Mouse (Mus musculus): ENCODE measurements around the gene Rex1bd.
"Not testable (repeated sequence)": the region's sequence is repeated elsewhere in the genome, so short reads cannot be mapped to it uniquely, and the experiment has no call there.

Gene Rex1bd

DNA sequence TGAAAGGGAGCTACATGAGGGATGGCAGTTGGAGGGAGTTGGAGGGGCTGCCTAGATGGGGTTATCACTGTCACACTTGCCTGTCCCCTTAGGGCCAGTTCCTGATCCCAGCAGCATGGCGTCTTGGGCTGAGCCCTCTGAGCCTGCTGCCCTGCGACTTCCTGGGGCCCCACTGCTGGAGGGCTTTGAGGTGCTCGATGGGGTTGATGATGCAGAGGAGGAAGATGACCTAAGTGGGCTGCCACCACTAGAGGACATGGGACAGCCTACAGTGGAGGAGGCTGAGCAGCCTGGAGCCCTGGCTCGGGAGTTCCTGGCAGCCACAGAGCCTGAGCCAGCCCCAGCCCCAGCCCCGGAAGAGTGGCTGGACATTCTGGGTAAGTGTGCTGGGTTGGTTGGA is 22.7 kb upstream of the Rex1bd start:
- ATAC-seq (ENCODE audit: low TSS enrichment): no peak

DNA sequence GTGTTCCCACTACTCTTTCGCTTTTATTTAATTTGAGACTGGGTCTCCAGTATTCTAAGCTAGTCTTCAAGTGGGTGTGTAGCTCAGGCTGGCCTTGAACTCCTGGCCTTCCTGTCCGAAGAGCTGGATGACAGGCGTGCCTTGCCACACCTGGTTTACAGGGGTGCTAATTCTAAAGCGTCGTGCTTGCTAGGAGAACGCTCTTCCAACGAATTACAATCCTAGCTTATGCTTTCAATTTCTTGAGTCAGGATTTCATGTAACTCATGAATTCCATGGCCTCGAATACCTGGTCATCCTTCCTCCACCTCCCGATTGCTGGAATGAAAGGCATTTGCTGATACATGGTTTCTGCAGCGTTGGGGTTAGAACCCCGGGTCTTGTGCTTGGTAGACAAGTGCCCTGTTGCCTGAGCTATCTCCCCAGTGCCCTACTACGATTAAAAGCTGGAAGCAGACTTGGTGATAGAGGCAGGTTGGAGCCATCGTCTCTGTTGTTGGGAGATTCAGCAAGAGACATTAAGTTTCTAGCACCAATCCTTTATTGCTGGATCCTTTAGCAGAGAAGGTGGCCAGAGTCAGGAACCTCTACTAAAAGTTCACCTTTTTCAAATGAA is 21.7 kb upstream of the Rex1bd start:
- no peak for ATAC-seq (ENCODE audit: low TSS enrichment)

- peak; percentile 86 for ATAC-seq (ENCODE audit: low TSS enrichment)
Observed at GRCm38 (mm10) chr8:70527512-70528181, 21.1 kb upstream of the Rex1bd start, which contains the start of the genes Fkbp8 and Kxd1. Gene Fkbp8 (plus strand): TSS chr8:70527724. Gene Kxd1 (minus strand): TSS chr8:70527956.

- no peak for ATAC-seq (ENCODE audit: low TSS enrichment)
Observed at GRCm38 (mm10) chr8:70527111-70527511, 20.6 kb upstream of the Rex1bd start.

GRCm38 (mm10) chr8:70522592-70523403 is 16.2 kb upstream of the Rex1bd start:
- peak; percentile 86 for ATAC-seq (ENCODE audit: low TSS enrichment)

- no peak for ATAC-seq (ENCODE audit: low TSS enrichment)
Observed at GRCm38 (mm10) chr8:70519606-70520005, 13.1 kb upstream of the Rex1bd start.

GRCm38 (mm10) chr8:70519043-70519442 is 12.5 kb upstream of the Rex1bd start:
- ATAC-seq (ENCODE audit: low TSS enrichment): peak; percentile 41; the same call in 1 of the 2 replicates

DNA sequence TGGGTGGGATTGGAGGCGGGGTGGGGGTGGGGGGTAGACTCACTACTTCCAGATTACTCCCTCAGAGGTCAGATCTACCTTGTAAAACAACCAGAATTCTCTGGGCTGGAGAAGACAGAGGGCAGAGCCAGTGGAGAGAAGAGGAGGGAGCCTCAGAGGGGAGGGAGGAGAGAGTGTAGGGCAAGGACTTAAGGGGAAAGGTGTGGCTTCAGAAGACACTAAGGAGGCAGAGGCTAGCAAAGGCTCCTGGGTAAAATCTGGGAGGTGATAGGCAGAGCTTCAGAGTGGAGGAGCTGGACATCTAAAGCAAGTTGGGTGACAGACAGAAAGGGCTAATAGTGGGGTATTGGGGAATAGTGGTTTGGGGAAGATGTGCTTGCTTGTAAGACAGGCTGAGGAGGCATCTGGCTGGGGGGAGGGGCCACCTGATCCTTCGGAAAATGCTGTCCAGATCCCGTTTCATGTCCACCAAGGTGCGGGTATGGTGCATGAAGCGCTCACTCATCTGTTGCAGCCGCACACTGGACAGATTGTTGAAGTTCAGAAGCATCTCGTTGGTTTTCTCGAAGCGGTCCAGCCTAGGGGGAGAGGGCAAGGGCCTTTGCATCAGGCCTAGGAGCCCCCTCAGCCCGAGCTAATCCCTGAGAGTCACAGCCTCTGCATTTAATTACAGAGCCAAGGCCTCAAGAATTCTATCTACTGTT is 11.5 kb upstream of the Rex1bd start:
- no peak for ATAC-seq (ENCODE audit: low TSS enrichment)

GRCm38 (mm10) chr8:70513441-70513840 is 6.9 kb upstream of the Rex1bd start:
- peak; percentile 26; the same call in 1 of the 2 replicates for ATAC-seq (ENCODE audit: low TSS enrichment)

GRCm38 (mm10) chr8:70512253-70512903 is 5.8 kb upstream of the Rex1bd start:
- ATAC-seq (ENCODE audit: low TSS enrichment): no peak

DNA sequence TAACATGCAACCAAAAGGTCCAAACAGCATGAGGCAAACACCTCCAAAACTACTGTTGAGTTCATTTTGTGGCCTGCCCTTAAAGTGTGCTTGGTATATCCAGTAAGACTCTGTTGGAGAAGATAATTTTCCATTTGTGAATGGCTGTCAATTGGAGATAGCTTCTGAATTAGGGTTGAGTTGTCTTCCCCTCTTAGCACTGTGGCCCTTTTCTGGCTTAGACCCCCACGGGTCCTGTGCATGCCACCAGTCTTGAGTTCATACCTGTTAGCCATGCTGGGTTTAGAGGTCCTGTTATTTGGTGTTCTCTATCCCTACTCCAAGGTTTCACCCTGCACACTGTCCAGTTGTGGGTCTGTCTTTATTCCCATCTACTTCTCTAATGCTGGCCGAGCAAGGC is 5.2 kb upstream of the Rex1bd start:
- no peak for ATAC-seq (ENCODE audit: low TSS enrichment)

- ATAC-seq (ENCODE audit: low TSS enrichment): not testable (repeated sequence)
Observed at GRCm38 (mm10) chr8:70511174-70511573, 4.6 kb upstream of the Rex1bd start.

- ATAC-seq (ENCODE audit: low TSS enrichment): peak; percentile 80
Observed at GRCm38 (mm10) chr8:70510228-70510915, 3.8 kb upstream of the Rex1bd start, which contains the start of gene Uba52. Gene Uba52 (minus strand): TSS chr8:70510801.

- no peak for ATAC-seq (ENCODE audit: low TSS enrichment)
Observed at GRCm38 (mm10) chr8:70509281-70509952, 2.9 kb upstream of the Rex1bd start.

- no peak for ATAC-seq (ENCODE audit: low TSS enrichment)
Observed at GRCm38 (mm10) chr8:70507027-70507393, 458 bp upstream of the Rex1bd start.

DNA sequence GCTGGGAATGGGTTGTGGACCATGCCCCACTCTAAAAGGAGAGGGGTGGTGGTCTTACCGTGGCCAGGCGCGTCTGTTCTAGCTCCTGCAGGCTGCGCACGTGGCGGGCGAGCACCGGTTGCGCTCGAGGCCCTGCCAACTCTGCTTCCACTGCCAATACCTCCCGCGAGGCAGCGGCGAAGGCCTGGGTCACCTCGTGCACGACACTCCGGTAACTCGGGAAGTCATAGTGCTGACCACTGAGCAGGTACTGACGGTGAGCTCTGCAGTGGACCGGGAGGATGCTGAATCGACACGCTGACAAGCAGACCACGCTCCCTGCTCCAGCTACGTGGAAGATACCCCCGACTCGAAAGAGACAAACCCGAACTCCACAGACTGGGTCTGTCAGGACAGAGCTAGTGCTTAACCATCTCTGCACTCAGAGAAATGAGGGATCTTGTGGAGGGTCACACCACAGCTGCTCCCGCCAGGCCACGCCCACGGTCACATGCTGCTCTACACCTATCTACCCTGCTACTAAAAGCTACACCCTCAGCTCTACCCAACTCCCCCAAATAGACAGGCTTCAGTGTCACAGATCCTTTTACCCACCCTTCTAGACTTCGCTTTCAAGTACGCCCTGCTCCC is 739 bp downstream of the Rex1bd start:
- no peak for ATAC-seq (ENCODE audit: low TSS enrichment)

DNA sequence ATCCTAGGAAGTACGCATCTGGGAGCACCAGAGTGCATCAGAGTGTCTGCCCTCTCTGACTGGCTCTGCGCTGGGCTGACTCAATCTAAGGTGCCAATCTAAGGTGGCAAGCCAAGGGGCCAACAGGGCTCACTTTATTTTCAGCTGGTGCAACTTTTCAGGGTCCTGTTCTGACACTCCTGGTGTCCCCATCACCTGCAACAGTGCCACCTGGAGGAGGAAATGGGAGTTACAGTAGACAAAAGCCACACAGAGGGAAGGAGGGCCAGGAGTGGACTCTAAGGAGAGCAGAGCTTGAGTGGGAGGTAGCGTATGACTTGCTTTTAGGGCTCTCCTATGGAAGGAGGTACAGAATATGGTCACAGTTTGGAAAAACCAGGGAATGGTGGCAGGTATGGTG is 1.7 kb downstream of the Rex1bd start:
- ATAC-seq (ENCODE audit: low TSS enrichment): peak; percentile 10; the same call in 1 of the 2 replicates

DNA sequence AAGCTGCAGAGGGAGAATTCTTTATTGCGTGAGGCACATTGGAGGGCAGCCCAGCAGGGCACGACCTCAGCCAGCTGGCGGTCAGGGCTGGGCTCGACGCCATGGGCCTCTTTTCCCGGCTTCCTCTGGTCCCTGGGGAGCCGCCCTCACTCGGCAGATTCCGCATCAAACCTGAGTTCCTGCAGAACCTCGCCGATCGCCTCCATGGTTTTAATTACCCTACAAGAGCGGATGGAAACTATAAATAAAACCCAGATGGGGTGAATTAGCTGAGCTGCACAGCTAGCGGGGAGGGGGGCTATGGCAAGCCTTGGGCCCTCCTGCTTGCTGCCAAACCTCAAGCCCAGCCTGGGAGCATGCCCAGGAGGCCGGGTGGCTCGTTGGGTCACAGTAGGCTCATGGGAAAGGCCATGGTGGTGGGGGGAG is 2.2 kb downstream of the Rex1bd start:
- ATAC-seq (ENCODE audit: low TSS enrichment): no peak

GRCm38 (mm10) chr8:70503062-70503750 is 3.3 kb downstream of the Rex1bd start:
- ATAC-seq (ENCODE audit: low TSS enrichment): 0 out of 2 replicates have a peak, but pooled peaks have one; percentile 12

Data from frontal cortex, adult (tissue).